Mouse (Mus musculus) midbrain, embryonic 11.5 days (tissue): Measurements from ENCODE around the gene Plxnb1. TPM values are rescaled to one million over a fixed set of nuclear protein-coding genes. Genes with fewer than 3 reads are reported as not detected.

Experiments used
- ATAC-seq: fragments of 200-750 bp; cut with Nextera tagmentation; 2 replicates; pipeline ENCODE4 v1.8.0; 2017; ENCODE audit warnings: moderate TSS enrichment, moderate library complexity; ENCODE audit not compliant: low FRiP score
- DNase-seq: peaks from one replicate; pipeline ENCODE4 v3.0.0; 2015; ENCODE audit warnings: low spot score; ENCODE audit errors: missing footprints
- H3K27ac ChIP-seq: fragments of 300-500 bp; sonication (generic); 2 replicates; pipeline ENCODE4 v1.5.1; 2014; ENCODE audit warnings: low read depth, low read length
- H3K27me3 ChIP-seq: fragments of 300-500 bp; sonication (generic); 2 replicates; pipeline ENCODE4 v1.6.1; 2014; ENCODE audit warnings: mild to moderate bottlenecking, low read length, moderate library complexity, mixed read lengths; ENCODE audit not compliant: control insufficient read depth, insufficient read depth
- H3K36me3 ChIP-seq: fragments of 300-500 bp; sonication (generic); 2 replicates; pipeline ENCODE4 v1.6.1; 2014; ENCODE audit warnings: mild to moderate bottlenecking, low read length, moderate library complexity, mixed read lengths; ENCODE audit not compliant: control insufficient read depth, insufficient read depth
- H3K4me1 ChIP-seq: fragments of 300-500 bp; sonication (generic); 2 replicates; pipeline ENCODE4 v1.6.1; 2014; ENCODE audit warnings: low read length; ENCODE audit not compliant: control insufficient read depth, insufficient read depth
- H3K4me2 ChIP-seq: fragments of 300-500 bp; sonication (generic); 2 replicates; pipeline ENCODE4 v1.6.1; 2014; ENCODE audit warnings: mild to moderate bottlenecking, moderate library complexity
- H3K4me3 ChIP-seq: fragments of 300-500 bp; sonication (generic); 2 replicates; pipeline ENCODE4 v1.5.1; 2014; ENCODE audit warnings: low read depth, low read length
- H3K9ac ChIP-seq: fragments of 300-500 bp; sonication (generic); 2 replicates; pipeline ENCODE4 v1.6.1; 2014; ENCODE audit warnings: low read length
- H3K9me3 ChIP-seq: fragments of 300-500 bp; sonication (generic); 2 replicates; pipeline ENCODE4 v1.6.1; 2016; ENCODE audit warnings: low read length; ENCODE audit not compliant: control insufficient read depth
- WGBS: fragments of 180-500 bp; shearing (Covaris S2); extraction: QIAGEN DNeasy Blood & Tissue Kit; methylation state at CpG from one replicate; pipeline ENCODE4 v1.1.7; 2014; 5-methylcytosine and 5-hydroxymethylcytosine counted together
- polyA plus RNA-seq: library from polyadenylated mRNA; unstranded; fragments of >200 nt; fragmentation: Nextera tagmentation; extraction: Ambion mirVana; gene quantifications from 2 replicates; pipeline ENCODE4 v1.2.1, GENCODE M21; 2014

The Plxnb1 gene
- polyA plus RNA-seq, 1 experiment from 2014 or later: 17.7 TPM

DNA sequence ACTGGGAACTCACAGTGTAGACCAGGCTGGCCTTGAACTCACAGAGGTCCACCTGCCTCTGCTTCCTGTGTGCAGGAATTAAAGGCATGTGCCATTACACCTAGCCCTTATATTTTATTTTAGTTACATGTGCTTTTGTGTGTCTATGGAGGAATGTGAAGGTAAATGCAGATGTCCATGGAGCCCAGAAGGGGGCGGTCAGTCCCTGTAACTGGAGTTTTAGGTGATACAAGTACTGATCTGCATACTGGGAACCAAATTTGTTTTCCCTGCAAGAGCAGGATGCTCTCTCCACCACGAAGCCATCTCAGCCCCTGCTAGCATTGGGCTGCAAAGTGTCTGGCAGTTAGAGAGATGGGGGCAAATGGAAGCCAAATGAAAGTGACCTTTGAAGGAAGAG, 10.3 kb upstream of the Plxnb1 start:
- H3K4me1 ChIP-seq: peaks cover 17% of the 10 kb centered on the region
- H3K9me3 ChIP-seq: no peaks in the 10 kb centered on the region
- H3K27ac ChIP-seq: no peak overlapping the region
- DNase-seq (no peak), ATAC-seq (no peak)
- 24% methylated on average over 2 of the region's 2 CpGs for WGBS
- H3K4me2 ChIP-seq: no peak overlapping the region
- no peaks in the 10 kb centered on the region for H3K36me3 ChIP-seq
- H3K27me3 ChIP-seq: no peaks in the 10 kb centered on the region
- no peak overlapping the region for H3K9ac ChIP-seq
- no peak overlapping the region for H3K4me3 ChIP-seq

DNA sequence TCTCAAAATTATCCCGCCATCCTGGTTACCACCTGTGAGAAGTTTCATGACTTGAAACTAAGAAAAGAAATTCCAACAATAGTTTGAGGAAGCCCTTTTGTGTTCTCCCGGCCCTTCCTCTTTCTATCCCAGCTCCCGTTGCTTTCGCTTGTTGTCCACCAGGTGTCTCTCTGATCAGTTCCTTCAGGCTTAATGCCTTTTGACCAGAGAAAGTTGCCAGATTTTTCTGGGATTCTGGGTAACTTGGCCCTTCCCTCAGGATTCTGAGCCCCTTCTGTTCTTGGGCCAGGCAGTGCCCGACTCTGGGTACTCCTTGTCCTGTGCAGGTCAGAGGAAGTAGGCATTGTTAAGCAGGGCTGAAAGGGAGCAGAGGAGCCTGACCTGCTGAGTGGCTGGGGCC, 7.2 kb upstream of the Plxnb1 start:
- DNase-seq: no peak
- Histone ChIP-seq H3K27ac (no peak overlapping the region), H3K9ac (no peak overlapping the region), H3K36me3 (0 out of 2 replicates have a peak, but pooled peaks cover 3% of the 10 kb centered on the region), H3K4me2 (no peak overlapping the region), H3K4me3 (no peak overlapping the region), H3K27me3 (no peaks in the 10 kb centered on the region), H3K9me3 (no peaks in the 10 kb centered on the region), H3K4me1 (peaks cover 7% of the 10 kb centered on the region)
- 14% methylated on average over 5 of the region's 5 CpGs for WGBS
- no peak for ATAC-seq

DNA sequence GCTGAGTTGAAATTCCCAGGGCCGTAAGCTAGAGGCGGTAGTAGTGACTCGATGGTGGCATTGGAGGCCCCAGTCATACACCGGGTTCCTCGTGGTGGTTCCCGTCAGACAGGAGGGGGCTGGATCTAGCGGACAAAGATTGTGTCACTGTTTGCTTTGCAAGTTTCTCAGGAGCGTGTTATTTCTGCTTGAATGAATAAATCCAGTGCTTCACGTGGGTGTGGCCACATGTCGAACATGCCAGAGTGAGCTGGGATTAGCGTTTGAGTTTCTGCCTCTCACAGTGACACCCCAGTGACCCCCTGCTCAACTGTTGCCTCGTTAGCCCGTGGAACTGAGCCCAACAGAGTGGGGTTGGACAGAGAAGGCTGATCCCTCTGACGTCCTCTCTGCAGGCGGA, 4.7 kb upstream of the Plxnb1 start:
- H3K9me3 ChIP-seq: no peaks in the 10 kb centered on the region
- ATAC-seq (no peak), DNase-seq (no peak)
- no peak overlapping the region for H3K4me2 ChIP-seq
- 50% methylated on average over 15 of the region's 15 CpGs for WGBS
- 0 out of 2 replicates have a peak, but pooled peaks cover 3% of the 10 kb centered on the region for H3K36me3 ChIP-seq
- H3K27me3 ChIP-seq: no peaks in the 10 kb centered on the region
- no peak overlapping the region for H3K27ac ChIP-seq
- no peak overlapping the region for H3K4me3 ChIP-seq
- no peak overlapping the region for H3K9ac ChIP-seq
- peaks cover 17% of the 10 kb centered on the region for H3K4me1 ChIP-seq

DNA sequence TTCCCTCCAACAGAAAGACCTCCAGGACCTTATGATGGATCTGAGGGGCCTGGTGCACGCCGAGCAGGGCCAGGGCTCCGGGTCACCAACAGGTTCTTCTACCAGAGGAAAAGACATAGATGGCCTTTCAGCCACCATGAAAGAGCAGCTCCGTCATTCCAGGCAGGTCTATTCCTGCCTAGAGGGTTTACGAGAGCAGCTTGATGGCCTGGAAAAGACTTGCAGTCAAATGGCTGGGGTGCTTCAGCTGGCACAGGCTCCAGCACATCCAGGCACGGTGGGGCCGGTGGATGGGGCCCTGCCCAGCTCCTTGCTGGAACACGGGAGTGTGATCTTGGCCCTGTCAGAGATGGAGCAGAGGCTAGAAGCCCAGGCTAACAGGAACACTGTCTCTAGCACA, 3.4 kb upstream of the Plxnb1 start:
- no peak overlapping the region for H3K27ac ChIP-seq
- peaks cover 17% of the 10 kb centered on the region for H3K4me1 ChIP-seq
- WGBS: 93% methylated on average over 8 of the region's 8 CpGs
- H3K4me2 ChIP-seq: no peak overlapping the region
- no peak overlapping the region for H3K9ac ChIP-seq
- DNase-seq (no peak), ATAC-seq (no peak)
- H3K36me3 ChIP-seq: 0 out of 2 replicates have a peak, but pooled peaks cover 3% of the 10 kb centered on the region
- H3K27me3 ChIP-seq: no peaks in the 10 kb centered on the region
- no peaks in the 10 kb centered on the region for H3K9me3 ChIP-seq
- H3K4me3 ChIP-seq: no peak overlapping the region

DNA sequence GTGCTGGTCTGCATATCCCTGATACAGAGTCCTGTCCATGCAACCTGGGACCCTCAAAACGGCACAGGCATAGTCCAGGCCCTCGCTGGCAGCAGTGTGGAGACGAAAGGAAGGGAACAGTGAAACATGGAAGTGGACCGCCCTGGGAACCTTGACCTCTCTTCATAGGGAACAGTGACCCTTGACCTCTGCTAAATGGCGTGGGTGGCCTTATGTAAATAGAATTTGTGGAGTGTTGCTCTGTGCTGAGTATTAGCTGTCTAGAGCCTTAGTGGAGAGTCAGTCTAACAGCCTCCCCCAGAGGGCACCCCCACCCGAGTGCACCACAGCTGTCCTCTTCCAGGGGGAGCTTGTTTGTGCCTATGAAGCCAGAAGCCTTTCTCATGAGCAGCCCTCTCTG, 2.4 kb upstream of the Plxnb1 start:
- no peak overlapping the region for H3K4me3 ChIP-seq
- 0 out of 2 replicates have a peak, but pooled peaks cover 3% of the 10 kb centered on the region for H3K36me3 ChIP-seq
- H3K4me2 ChIP-seq: no peak overlapping the region
- no peaks in the 10 kb centered on the region for H3K27me3 ChIP-seq
- no peaks in the 10 kb centered on the region for H3K9me3 ChIP-seq
- H3K27ac ChIP-seq: no peak overlapping the region
- H3K4me1 ChIP-seq: peaks cover 23% of the 10 kb centered on the region
- no peak overlapping the region for H3K9ac ChIP-seq
- 22% methylated on average over 6 of the region's 6 CpGs for WGBS
- ATAC-seq: no peak
- DNase-seq: no peak

DNA sequence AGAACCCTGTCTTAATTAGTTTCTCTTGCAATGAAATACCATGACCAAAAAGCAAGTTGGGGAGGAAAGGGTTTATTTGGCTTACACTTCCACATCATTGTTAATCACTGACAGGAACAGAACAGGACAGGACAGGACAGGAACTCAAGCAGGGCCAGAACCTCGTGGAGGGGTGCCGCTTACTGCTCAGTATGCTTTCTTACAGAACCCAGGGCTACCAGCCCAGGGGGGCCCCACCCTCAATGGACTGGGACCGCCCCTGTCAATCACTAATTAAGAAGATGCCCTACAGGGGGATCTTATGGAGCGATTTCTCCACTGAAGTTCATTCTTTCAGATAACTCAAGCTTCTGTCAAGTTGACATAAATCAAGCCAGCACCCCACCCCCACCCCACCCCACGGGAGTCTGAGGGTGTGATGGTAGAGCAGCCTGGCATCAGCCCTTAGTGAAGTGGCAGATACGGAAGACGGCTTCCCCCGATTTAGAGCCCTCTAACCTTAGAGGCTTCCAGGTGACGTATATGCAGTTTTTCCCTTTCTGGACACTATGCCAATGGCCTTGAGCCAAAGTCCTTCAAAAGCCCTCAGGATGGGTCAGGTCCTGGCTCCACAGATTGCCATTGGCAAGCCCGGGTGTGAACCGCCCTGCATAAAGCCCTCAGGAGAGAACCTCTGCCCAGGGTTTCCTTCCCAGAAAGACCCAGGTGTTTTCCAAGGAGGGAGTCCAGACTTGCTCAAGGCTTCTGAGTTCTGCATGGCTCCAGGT, 1.2 kb upstream of the Plxnb1 start:
- peak overlapping the region; percentile 99 for H3K9ac ChIP-seq
- 17% methylated on average over 11 of the region's 11 CpGs for WGBS
- peak overlapping the region; percentile 51; the same call in 1 of the 2 replicates for H3K4me3 ChIP-seq
- H3K36me3 ChIP-seq: 0 out of 2 replicates have a peak, but pooled peaks cover 3% of the 10 kb centered on the region
- no peaks in the 10 kb centered on the region for H3K9me3 ChIP-seq
- DNase-seq (no peak), ATAC-seq (0 out of 2 replicates have a peak, but pooled peaks have one; percentile 0)
- H3K4me1 ChIP-seq: peaks cover 33% of the 10 kb centered on the region
- no peaks in the 10 kb centered on the region for H3K27me3 ChIP-seq
- peak overlapping the region; percentile 77 for H3K4me2 ChIP-seq
- H3K27ac ChIP-seq: peak overlapping the region; percentile 100; the same call in 1 of the 2 replicates

DNA sequence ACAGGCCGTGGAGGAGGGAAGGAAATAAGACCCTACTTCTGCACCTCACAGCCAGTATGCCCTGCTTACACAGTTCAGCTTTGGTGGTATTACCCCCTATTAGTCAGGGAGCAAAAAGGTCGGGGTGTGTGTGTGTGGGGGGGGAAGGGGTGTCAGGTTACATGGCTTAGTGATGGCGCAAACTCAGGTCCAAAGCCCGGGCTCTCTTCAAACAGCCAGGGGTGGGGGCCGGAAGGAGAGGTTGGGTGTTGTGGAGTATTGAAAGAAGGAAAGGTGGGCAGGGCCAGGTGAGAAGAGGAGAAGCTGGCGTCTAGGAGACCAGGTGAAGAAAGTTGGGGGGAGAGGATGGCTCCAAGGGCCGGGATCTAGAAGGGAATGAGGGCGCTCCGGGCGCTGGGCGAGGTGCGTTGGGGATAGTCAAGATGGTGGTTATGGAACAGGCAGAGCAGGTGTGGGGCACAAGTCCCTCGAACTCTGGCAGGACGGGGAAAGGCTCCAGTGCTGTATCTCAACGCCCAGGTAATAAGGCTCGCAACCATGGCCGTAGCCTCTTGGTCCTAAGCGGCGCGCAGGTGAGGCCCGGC, 544 bp upstream of the Plxnb1 start:
- DNase-seq: peak; percentile 92
- peaks cover 6% of the 10 kb centered on the region; the same call in 1 of the 2 replicates for H3K36me3 ChIP-seq
- H3K9me3 ChIP-seq: no peaks in the 10 kb centered on the region
- peaks cover 38% of the 10 kb centered on the region for H3K4me1 ChIP-seq
- H3K27me3 ChIP-seq: no peaks in the 10 kb centered on the region
- H3K4me2 ChIP-seq: peak overlapping the region; percentile 77
- peak overlapping the region; percentile 99 for H3K9ac ChIP-seq
- H3K4me3 ChIP-seq: peak overlapping the region; percentile 51
- peak overlapping the region; percentile 100 for H3K27ac ChIP-seq
- WGBS: under 1% methylated on average over 21 of the region's 21 CpGs
- peak; percentile 6 for ATAC-seq

DNA sequence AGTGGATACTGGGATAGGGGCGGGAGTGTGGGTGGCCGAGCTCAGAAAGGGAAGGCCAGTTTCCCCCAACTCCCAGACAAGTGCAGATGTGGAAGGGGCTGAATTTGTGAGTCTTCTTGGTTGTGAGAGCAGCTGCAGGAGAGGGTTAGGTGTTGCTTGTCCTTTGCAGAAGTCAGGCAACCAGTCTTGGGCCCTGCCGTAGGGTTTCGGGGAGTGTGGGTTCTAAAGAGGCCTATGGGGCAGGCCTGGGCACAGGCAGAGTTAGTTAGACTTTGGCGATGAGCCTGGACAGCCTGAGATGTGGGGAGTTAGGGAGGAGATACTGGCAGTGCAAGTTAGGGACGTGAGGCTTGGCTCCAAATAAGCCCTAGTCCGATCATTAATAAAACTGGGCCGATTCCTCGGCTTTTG, 1.1 kb downstream of the Plxnb1 start:
- peak overlapping the region; percentile 99 for H3K9ac ChIP-seq
- peaks cover 12% of the 10 kb centered on the region; the same call in 1 of the 2 replicates for H3K36me3 ChIP-seq
- peaks cover 38% of the 10 kb centered on the region for H3K4me1 ChIP-seq
- 16% methylated on average over 9 of the region's 9 CpGs for WGBS
- H3K27me3 ChIP-seq: no peaks in the 10 kb centered on the region
- no peaks in the 10 kb centered on the region for H3K9me3 ChIP-seq
- H3K4me3 ChIP-seq: peak overlapping the region; percentile 51
- peak overlapping the region; percentile 100 for H3K27ac ChIP-seq
- DNase-seq (peak; percentile 93), ATAC-seq (no peak)
- peak overlapping the region; percentile 77 for H3K4me2 ChIP-seq

DNA sequence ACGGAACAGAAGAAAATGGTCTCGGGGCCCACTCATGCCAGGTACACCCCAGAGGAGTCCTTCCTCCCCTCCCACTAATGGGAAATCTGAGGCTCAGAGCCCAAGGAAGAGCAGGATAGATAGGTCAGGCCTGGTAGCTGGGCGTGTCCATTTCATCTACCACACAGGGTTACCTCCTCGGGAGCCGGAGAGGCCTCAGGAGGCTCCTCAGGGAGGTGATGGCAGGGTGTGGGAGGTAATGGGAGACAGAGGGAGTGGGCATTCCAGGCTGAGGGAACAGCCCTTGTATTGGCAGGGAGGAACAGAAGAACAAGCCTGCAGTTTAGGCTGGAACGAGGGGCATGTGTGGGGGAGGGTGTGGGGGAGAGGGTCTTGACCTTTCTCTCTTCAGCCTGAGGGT, 1.7 kb downstream of the Plxnb1 start:
- Histone ChIP-seq H3K9ac (peak overlapping the region; percentile 99), H3K36me3 (peaks cover 9% of the 10 kb centered on the region), H3K4me1 (peaks cover 38% of the 10 kb centered on the region), H3K27ac (peak overlapping the region; percentile 100), H3K4me2 (peak overlapping the region; percentile 77), H3K4me3 (peak overlapping the region; percentile 51), H3K27me3 (no peaks in the 10 kb centered on the region), H3K9me3 (no peaks in the 10 kb centered on the region)
- 23% methylated on average over 6 of the region's 6 CpGs for WGBS
- no peak for ATAC-seq
- peak; percentile 92 for DNase-seq
